Mouse (Mus musculus): Measurements from ENCODE around the gene Ppm1l. TPM values are rescaled to one million over a fixed set of nuclear protein-coding genes. Genes with fewer than 3 reads are reported as not detected.

Ppm1l gene
- polyA plus RNA-seq, 1 experiment, result 1.4 TPM

DNA sequence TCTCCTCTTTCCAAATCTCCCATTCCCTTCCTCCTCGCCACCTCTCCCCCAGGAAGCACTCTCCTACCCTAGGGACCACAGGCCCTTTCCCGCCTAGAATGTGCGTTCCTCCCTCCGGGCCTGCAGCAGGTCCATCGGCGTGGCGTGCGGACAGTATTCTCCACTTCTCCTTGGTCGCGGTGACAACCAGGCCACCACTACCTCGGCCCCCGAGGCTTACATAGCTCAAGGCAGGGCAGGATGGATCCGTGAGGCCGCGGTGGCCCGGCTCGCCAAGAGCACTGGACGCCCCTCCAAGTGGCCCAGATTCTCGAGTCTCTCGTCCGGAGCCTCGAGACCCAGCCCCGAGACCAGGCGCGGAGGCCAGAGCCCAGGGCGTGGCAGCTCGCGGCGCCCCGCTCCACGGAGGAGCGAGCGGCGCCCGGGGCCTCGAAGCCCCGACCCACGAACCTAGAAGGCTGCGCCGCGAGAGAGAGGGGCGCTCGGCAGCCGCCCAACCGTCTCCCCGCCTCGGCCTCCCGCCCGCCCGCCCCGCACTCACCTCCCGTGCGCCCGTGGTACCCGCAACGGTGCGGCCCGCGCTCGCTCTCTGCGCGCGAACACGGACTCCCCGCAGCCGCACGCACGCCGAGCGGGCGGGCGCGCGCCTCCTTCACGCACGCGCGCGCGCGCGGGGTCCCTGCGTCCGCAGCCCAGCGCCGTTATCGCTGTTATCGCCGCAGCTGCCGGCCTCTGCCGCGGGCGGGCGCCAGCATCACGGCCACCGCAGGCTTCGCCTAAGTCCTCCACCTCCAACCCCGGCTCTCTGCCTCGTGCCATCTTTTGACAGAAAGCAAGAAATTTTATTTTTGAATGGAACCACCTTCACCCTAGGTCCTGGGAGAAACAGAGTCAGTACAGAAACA lies 281.9 kb downstream of the Ppm1l start, which contains the start of gene B3galnt1:
Gene B3galnt1 (minus strand): TSS at position 700 of the 905 bp plus-strand sequence.
- no peak within 1 kb of the TSS for H3K27ac ChIP-seq (ENCODE audit: insufficient read depth, low read length)
- peak within 1 kb of the TSS; percentile 49 for H3K4me3 ChIP-seq (ENCODE audit: extremely low read depth, insufficient read depth, insufficient read length)
- DNase-seq (ENCODE audit: low read depth in 1 of 2, low spot score in 2 of 2), result peak in 1 of 2 experiments; percentile 27
- no peaks in the 10 kb centered on the region for H3K36me3 ChIP-seq (ENCODE audit: control insufficient read depth, insufficient read depth, low read length)
- 4% methylated on average over 94 of the region's 99 CpGs for WGBS
- TF ChIP-seq CTCF (IDR thresholded peaks at IDR 0.05; ENCODE audit: extremely low read depth, insufficient read depth, insufficient read length, insufficient replicate concordance), result no peak
- TF ChIP-seq POLR2A (IDR thresholded peaks at IDR 0.05; ENCODE audit: low read depth, low read length), result no peak
- peaks cover 3% of the 10 kb centered on the region; the same call in 1 of the 2 replicates for H3K4me1 ChIP-seq (ENCODE audit: control insufficient read depth, insufficient read depth, insufficient read length)
- H3K27me3 ChIP-seq (ENCODE audit: control insufficient read depth, insufficient read depth, low read length), result peaks cover 6% of the 10 kb centered on the region

GRCm38 (mm10) chr3:69599166-69599500 lies 282.5 kb downstream of the Ppm1l start:
- H3K4me3 ChIP-seq (ENCODE audit: extremely low read depth, insufficient read depth, insufficient read length), result peak overlapping the region; percentile 49; the same call in 1 of the 2 replicates
- WGBS, result 26% methylated on average over 5 of the region's 5 CpGs

GRCm38 (mm10) chr3:69606923-69607322 lies 290.3 kb downstream of the Ppm1l start:
- no peak for DNase-seq (ENCODE audit: low read depth in 1 of 2, low spot score in 2 of 2)
- Histone ChIP-seq H3K4me3 (ENCODE audit: extremely low read depth, insufficient read depth, insufficient read length) (no peak overlapping the region), H3K4me1 (ENCODE audit: control insufficient read depth, insufficient read depth, insufficient read length) (no peaks in the 10 kb centered on the region), H3K27me3 (ENCODE audit: control insufficient read depth, insufficient read depth, low read length) (no peaks in the 10 kb centered on the region), H3K36me3 (ENCODE audit: control insufficient read depth, insufficient read depth, low read length) (no peaks in the 10 kb centered on the region), H3K27ac (ENCODE audit: insufficient read depth, low read length) (no peak overlapping the region)
- WGBS, result 26% methylated on average over 1 of the region's 1 CpGs
- no peak for TF ChIP-seq CTCF (IDR thresholded peaks at IDR 0.05; ENCODE audit: extremely low read depth, insufficient read depth, insufficient read length, insufficient replicate concordance)
- no peak for TF ChIP-seq POLR2A (IDR thresholded peaks at IDR 0.05; ENCODE audit: low read depth, low read length)

More at GRCm38 (mm10) chr3:69599166-69599500, 282.5 kb downstream of the Ppm1l start:
- no peak for DNase-seq (ENCODE audit: low read depth in 1 of 2, low spot score in 2 of 2)
- peaks cover 6% of the 10 kb centered on the region for H3K27me3 ChIP-seq (ENCODE audit: control insufficient read depth, insufficient read depth, low read length)
- TF ChIP-seq CTCF (IDR thresholded peaks at IDR 0.05; ENCODE audit: extremely low read depth, insufficient read depth, insufficient read length, insufficient replicate concordance), result no peak
- TF ChIP-seq POLR2A (IDR thresholded peaks at IDR 0.05; ENCODE audit: low read depth, low read length), result no peak
- peaks cover 3% of the 10 kb centered on the region; the same call in 1 of the 2 replicates for H3K4me1 ChIP-seq (ENCODE audit: control insufficient read depth, insufficient read depth, insufficient read length)
- H3K27ac ChIP-seq (ENCODE audit: insufficient read depth, low read length), result no peak overlapping the region
- no peaks in the 10 kb centered on the region for H3K36me3 ChIP-seq (ENCODE audit: control insufficient read depth, insufficient read depth, low read length)

DNA sequence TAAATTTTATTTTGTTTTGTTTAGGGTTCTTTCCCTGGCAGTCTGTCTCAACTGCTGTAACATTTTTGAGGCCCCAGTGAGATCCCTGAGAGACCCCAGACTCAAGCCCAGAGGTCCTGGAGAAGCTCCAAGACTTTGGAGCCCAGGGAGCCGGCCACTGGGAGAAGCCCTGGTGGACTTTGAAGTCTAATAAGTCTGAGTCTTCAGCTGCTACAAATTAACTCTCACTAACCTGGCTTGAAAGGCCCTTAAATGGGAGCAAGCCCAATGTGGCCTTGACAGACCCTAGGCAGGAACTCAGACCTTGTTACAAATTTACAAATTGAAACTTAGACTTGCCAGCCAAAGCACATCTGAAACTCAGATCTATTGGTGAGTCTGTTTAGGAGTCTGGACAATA lies 290.8 kb downstream of the Ppm1l start:
- Histone ChIP-seq H3K27me3 (ENCODE audit: control insufficient read depth, insufficient read depth, low read length) (no peaks in the 10 kb centered on the region), H3K27ac (ENCODE audit: insufficient read depth, low read length) (no peak overlapping the region), H3K36me3 (ENCODE audit: control insufficient read depth, insufficient read depth, low read length) (no peaks in the 10 kb centered on the region), H3K4me3 (ENCODE audit: extremely low read depth, insufficient read depth, insufficient read length) (no peak overlapping the region), H3K4me1 (ENCODE audit: control insufficient read depth, insufficient read depth, insufficient read length) (no peaks in the 10 kb centered on the region)
- no peak for TF ChIP-seq POLR2A (IDR thresholded peaks at IDR 0.05; ENCODE audit: low read depth, low read length)
- no peak for TF ChIP-seq CTCF (IDR thresholded peaks at IDR 0.05; ENCODE audit: extremely low read depth, insufficient read depth, insufficient read length, insufficient replicate concordance)
- DNase-seq (ENCODE audit: low read depth in 1 of 2, low spot score in 2 of 2), result no peak
- 67% methylated on average over 1 of the region's 1 CpGs for WGBS

DNA sequence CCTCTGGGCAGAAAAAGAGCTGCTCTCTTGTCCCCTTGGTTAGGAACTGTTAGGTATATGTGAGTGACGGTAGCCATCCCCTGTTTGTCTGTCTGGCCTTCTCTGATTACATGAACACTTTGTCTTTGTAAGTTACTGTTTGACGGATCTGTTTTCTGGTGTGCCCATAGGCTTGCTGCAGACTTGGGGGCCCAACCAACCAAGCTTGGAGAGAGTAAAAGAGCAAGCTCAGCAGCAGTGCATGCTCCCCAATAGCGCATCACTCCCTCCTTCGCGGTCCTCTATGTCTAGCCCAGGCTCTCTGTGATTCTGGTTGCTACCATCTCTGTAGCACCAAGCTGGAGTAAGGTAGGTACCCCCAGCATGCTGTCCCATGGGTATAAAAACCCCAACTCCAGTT lies 291.2 kb downstream of the Ppm1l start:
- no peak for TF ChIP-seq CTCF (IDR thresholded peaks at IDR 0.05; ENCODE audit: extremely low read depth, insufficient read depth, insufficient read length, insufficient replicate concordance)
- TF ChIP-seq POLR2A (IDR thresholded peaks at IDR 0.05; ENCODE audit: low read depth, low read length), result no peak
- no peaks in the 10 kb centered on the region for H3K36me3 ChIP-seq (ENCODE audit: control insufficient read depth, insufficient read depth, low read length)
- H3K4me3 ChIP-seq (ENCODE audit: extremely low read depth, insufficient read depth, insufficient read length), result no peak overlapping the region
- WGBS, result 98% methylated on average over 5 of the region's 5 CpGs
- H3K27me3 ChIP-seq (ENCODE audit: control insufficient read depth, insufficient read depth, low read length), result no peaks in the 10 kb centered on the region
- H3K27ac ChIP-seq (ENCODE audit: insufficient read depth, low read length), result no peak overlapping the region
- no peak for DNase-seq (ENCODE audit: low read depth in 1 of 2, low spot score in 2 of 2)
- no peaks in the 10 kb centered on the region for H3K4me1 ChIP-seq (ENCODE audit: control insufficient read depth, insufficient read depth, insufficient read length)

Other genes with a start within 250 kb of the Ppm1l start
- 7.9 and 8.2 TPM in 2 replicates for gene Kpna4, start 189.7 kb upstream of the Ppm1l start, polyA plus RNA-seq (2012; rRNA removed)
- gene Arl14, start 94.4 kb upstream of the Ppm1l start, polyA plus RNA-seq (2012; rRNA removed), result 0.07 TPM in 1 of 2 replicates, not detected in the other

Data from spleen, adult 2 months (tissue).